Comparison of ENCODE assay signal across 19 mouse cellular contexts in genomic region chr6:93697956-93698355, GRCm38 (mm10).
DNase-seq lines count a peak whose midpoint lies in the region; ATAC-seq and TF ChIP-seq lines count a peak whose summit lies in the region.
"Had no signal": no experiment of that assay in that cellular context is flagged by ENCODE, and none has a peak within 500 bp of the region (broad histone marks: within the 10 kb centered on the region; RNA-seq: fewer than 3 reads in every experiment).

No protein-coding gene starts in this region.

- no peak overlapping the region for H3K4me3 ChIP-seq in left cerebral cortex, adult 2 months
- H3K4me3 ChIP-seq in lung, adult 2 months (replicated peaks; ENCODE audit: extremely low read depth, low read depth, low read length) = no peak overlapping the region
- H3K4me3 ChIP-seq in embryonic facial prominence, embryonic 14.5 days (ENCODE audit: low read depth, low read length) = no peak overlapping the region
- no peak overlapping the region for H3K4me3 ChIP-seq in forebrain, postnatal 0 days (ENCODE audit: low read depth, low read length)
- H3K4me3 ChIP-seq: forebrain, embryonic 12.5 days; hindbrain, embryonic 13.5 days had no signal

- no peaks in the 10 kb centered on the region for H3K9me3 ChIP-seq in embryonic facial prominence, embryonic 14.5 days (ENCODE audit: control insufficient read depth, low read length)
- H3K9me3 ChIP-seq in forebrain, postnatal 0 days (ENCODE audit: low read length) = no peaks in the 10 kb centered on the region
- H3K9me3 ChIP-seq: forebrain, embryonic 12.5 days; hindbrain, embryonic 13.5 days had no signal

- intact Hi-C loops in left cerebral cortex, adult 2 months (cut with DNase I) = no loop called here
- intact Hi-C loops in left cerebral cortex, postnatal 36 days (cut with DNase I) = no loop called here

- H3K27ac ChIP-seq in left cerebral cortex, adult 2 months = 0 out of 2 replicates have a peak overlapping the region, but pooled peaks have one; percentile 33
- no peak overlapping the region for H3K27ac ChIP-seq in embryonic facial prominence, embryonic 14.5 days (replicated peaks; ENCODE audit: low read depth, low read length)
- no peak overlapping the region for H3K27ac ChIP-seq in forebrain, postnatal 0 days (ENCODE audit: low read depth, low read length)
- H3K27ac ChIP-seq: forebrain, embryonic 12.5 days; hindbrain, embryonic 13.5 days; hindbrain, postnatal 0 days had no signal

- WGBS in lung, adult 2 months = 54% methylated on average over 5 of the region's 5 CpGs
- whole genome bisulfite sequencing in embryonic facial prominence, embryonic 14.5 days = 79% methylated on average over 5 of the region's 5 CpGs
- 71% methylated on average over 5 of the region's 5 CpGs for WGBS in forebrain, postnatal 0 days

- no peak for ATAC-seq in embryonic facial prominence, embryonic 14.5 days (ENCODE audit: low read depth)
- ATAC-seq in forebrain, postnatal 0 days = no peak
- ATAC-seq: forebrain, embryonic 16.5 days; hindbrain, postnatal 0 days had no signal

- no peak for TF ChIP-seq CTCF in left cerebral cortex, adult 2 months (IDR thresholded peaks at IDR 0.05)
- no peak for TF ChIP-seq CTCF in lung, adult 2 months (IDR thresholded peaks at IDR 0.05; ENCODE audit: insufficient read depth, low read length)
- TF ChIP-seq CTCF in forebrain, postnatal 0 days (IDR thresholded peaks at IDR 0.05; ENCODE audit: low read depth) = no peak

- no peaks in the 10 kb centered on the region for H3K4me1 ChIP-seq in lung, adult 2 months (ENCODE audit: control insufficient read depth, insufficient read depth, low read length)
- H3K4me1 ChIP-seq in embryonic facial prominence, embryonic 14.5 days (ENCODE audit: control insufficient read depth, insufficient read depth, low read length) = no peaks in the 10 kb centered on the region
- 0 out of 2 replicates have a peak, but pooled peaks cover 5% of the 10 kb centered on the region for H3K4me1 ChIP-seq in forebrain, postnatal 0 days (ENCODE audit: insufficient read depth)
- H3K4me1 ChIP-seq: forebrain, embryonic 12.5 days had no signal

- no peak overlapping the region for H3K9ac ChIP-seq in embryonic facial prominence, embryonic 14.5 days (ENCODE audit: low read depth, low read length)
- H3K9ac ChIP-seq in forebrain, postnatal 0 days = no peak overlapping the region
- H3K9ac ChIP-seq: forebrain, embryonic 12.5 days; hindbrain, embryonic 13.5 days had no signal

- TF ChIP-seq POLR2A in lung, adult 2 months (IDR thresholded peaks at IDR 0.05; ENCODE audit: borderline replicate concordance, extremely low read depth, low read depth, low read length) = no peak

- DNase-seq in frontal cortex, postnatal 36 days (ENCODE audit: low spot score in 2 of 2) = peak; percentile 25 to 35
- DNase-seq in frontal cortex, adult 2 months (ENCODE audit: extremely low spot score in 1 of 2, low spot score in 1 of 2) = no peak
- DNase-seq in left cerebral cortex, adult 2 months (ENCODE audit: extremely low spot score in 1 of 2, low spot score in 2 of 2) = no peak
- DNase-seq in left cerebral cortex, postnatal 36 days (ENCODE audit: low spot score in 2 of 2) = no peak
- DNase-seq in lung, postnatal 14 days = peak; percentile 18
- DNase-seq in lung, adult 2 months = no peak
- peak; percentile 41 for DNase-seq in embryonic facial prominence, embryonic 14.5 days (ENCODE audit: low spot score)
- no peak for DNase-seq in forebrain, postnatal 0 days
- DNase-seq: adrenal gland, adult 2 months; adrenal gland, postnatal 25 days; cerebellum, adult 2 months; cerebellum, postnatal 10 days; gastrocnemius, postnatal 14 days; heart, postnatal 10 days had no signal

- H3K27me3 ChIP-seq in embryonic facial prominence, embryonic 14.5 days (replicated peaks; ENCODE audit: control insufficient read depth, insufficient read depth, low read length) = no peaks in the 10 kb centered on the region
- H3K27me3 ChIP-seq in forebrain, postnatal 0 days (ENCODE audit: insufficient read depth, low read length) = no peaks in the 10 kb centered on the region
- H3K27me3 ChIP-seq: CH12.LX; forebrain, embryonic 12.5 days; hindbrain, embryonic 13.5 days had no signal

- peaks cover 18% of the 10 kb centered on the region; the same call in 1 of the 2 replicates for H3K36me3 ChIP-seq in embryonic facial prominence, embryonic 14.5 days (ENCODE audit: control insufficient read depth, insufficient read depth, low read length)
- H3K36me3 ChIP-seq in forebrain, postnatal 0 days (ENCODE audit: insufficient read depth) = peaks cover 18% of the 10 kb centered on the region

- no peak overlapping the region for H3K4me2 ChIP-seq in embryonic facial prominence, embryonic 14.5 days (ENCODE audit: low read depth, low read length)
- H3K4me2 ChIP-seq in forebrain, postnatal 0 days (ENCODE audit: low read depth) = no peak overlapping the region
- H3K4me2 ChIP-seq: forebrain, embryonic 12.5 days; hindbrain, embryonic 13.5 days had no signal

Comparison
In these comparisons a context has a peak if more than half of its experiments do, and no peak if none do; other contexts are left out.
1. DNase-seq: peak in frontal cortex, postnatal 36 days (2 of 2), lung, postnatal 14 days (single experiment) and embryonic facial prominence, embryonic 14.5 days (single experiment); none in frontal cortex, adult 2 months (0 of 2), left cerebral cortex, adult 2 months (0 of 2), left cerebral cortex, postnatal 36 days (0 of 2), lung, adult 2 months (single experiment) and forebrain, postnatal 0 days (single experiment).